Mouse (Mus musculus): Measurements from ENCODE around the gene Slc38a6.

The Slc38a6 gene

DNA sequence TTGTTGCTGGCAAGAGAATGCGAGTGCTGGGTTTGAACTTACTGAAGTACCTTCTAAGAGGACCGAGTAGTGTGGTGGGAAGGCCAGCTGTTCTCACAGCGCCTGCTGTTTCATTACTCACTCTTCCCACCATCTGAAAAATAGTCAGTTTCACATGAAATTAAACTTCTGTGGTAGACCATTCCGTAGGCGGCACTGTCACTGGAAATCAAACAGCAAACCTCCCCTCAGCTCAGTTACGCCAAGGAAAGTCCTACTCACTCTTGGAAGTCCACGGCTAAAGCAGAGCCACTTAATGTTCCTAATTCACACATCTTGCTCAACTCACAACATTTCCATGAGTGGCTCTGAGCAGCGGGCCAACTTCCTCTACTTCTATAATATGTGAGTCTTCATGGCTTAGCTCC is 37.6 kb downstream of the Slc38a6 start:
- DNase-seq (ENCODE audit: low spot score), result peak; percentile 18

GRCm38 (mm10) chr12:73324742-73325141 is 38.2 kb downstream of the Slc38a6 start:
- DNase-seq (ENCODE audit: low spot score), result no peak

GRCm38 (mm10) chr12:73325181-73325580 is 38.6 kb downstream of the Slc38a6 start:
- DNase-seq (ENCODE audit: low spot score), result no peak

DNA sequence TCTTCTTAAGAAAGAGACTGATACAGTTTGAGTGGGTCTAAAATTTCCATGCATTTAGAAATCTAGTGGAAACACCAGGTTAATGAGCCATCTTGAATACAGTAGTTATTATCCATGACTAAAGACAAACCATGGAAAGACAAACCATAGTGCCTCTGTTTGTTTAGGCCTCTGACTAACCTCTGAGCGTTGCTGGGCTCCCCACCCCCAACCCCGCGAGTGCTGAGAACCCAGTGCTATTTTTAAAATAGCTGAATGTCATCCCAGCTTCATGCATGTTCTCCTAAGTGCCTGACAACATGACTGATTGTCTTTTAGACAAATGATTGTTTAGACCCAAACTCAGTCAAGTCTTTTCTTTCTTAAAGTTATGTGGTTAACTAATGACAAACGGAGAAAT is 39.0 kb downstream of the Slc38a6 start:
- DNase-seq (ENCODE audit: low spot score), result no peak

- DNase-seq (ENCODE audit: low spot score), result no peak
Observed at GRCm38 (mm10) chr12:73327381-73327780, 40.8 kb downstream of the Slc38a6 start.

DNA sequence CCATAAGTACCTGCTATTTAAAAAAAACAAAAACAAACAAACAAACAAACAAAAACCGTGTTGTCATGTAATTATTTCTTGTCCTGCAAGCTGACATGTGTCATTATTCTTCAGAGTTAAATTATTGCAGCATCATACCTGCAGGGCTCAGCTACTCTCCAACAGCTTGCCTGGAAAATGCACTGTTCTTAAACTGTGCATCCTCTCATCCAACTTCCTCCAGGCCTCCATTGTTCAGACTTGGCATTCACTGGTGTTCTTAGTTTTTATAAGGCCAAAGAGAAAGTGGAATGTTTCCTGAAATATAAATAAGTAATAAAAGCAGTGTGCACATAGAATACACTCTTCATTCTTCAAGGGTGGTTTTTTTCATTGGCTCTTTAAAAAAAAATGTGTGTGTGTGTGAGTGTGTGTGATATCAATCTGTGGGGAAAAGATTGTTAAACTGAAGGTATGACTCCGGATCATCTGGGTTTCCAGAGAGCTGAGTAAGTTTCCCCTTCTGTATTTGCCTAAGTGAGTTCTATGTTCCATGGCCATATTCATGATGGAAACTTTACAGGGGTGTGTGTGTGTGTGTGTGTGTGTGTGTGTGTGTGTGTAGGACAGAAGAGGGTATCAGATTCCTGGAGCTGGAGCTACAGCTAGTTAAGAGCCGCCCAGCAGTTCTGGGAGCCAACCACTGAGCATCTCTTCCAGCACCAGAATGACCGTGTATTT is 42.0 kb downstream of the Slc38a6 start:
- no peak for DNase-seq (ENCODE audit: low spot score)

DNA sequence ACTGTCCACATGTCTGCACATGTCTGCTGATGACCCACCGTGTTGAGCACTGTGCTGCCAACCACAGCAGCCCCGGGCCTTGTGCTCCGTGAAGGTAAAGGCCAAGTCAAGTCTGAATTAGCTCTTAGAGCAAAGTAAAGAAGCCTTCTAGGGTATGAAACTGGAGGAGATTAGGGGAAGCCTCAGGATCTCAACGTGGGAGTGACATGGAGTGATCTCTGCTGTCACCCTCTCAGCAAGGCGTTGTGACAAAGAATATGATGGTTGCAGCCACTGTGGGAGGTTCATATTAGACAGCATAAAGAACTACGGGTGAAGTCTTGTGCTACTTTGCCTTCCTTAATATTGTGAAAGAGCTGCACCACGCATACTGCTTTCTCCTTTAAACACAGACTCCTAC is 43.7 kb downstream of the Slc38a6 start:
- DNase-seq (ENCODE audit: low spot score), result no peak

- no peak for DNase-seq (ENCODE audit: low spot score)
Observed at GRCm38 (mm10) chr12:73332701-73333100, 46.1 kb downstream of the Slc38a6 start.

- DNase-seq (ENCODE audit: low spot score), result no peak
Observed at GRCm38 (mm10) chr12:73334051-73334551, 47.5 kb downstream of the Slc38a6 start.

DNA sequence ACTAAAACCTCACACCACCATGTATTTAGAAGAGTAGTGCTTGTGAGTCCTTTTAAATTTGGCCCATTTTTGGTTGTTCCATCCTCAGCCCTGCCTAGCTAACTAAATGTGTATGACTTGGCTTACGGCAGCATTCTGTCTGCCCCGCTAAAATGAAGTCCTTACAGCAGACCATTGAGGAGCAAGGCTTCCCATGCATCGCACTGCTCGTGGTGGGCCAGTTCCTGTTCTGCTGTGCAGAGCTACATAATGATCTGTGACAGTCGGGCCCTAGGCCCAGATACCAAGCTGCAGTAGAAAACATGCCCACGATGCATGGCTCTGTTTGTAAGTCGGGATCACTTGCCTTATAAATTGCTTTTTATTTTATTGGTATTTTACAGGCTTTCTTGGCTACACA is 50.5 kb downstream of the Slc38a6 start:
- DNase-seq (ENCODE audit: low spot score), result no peak

DNA sequence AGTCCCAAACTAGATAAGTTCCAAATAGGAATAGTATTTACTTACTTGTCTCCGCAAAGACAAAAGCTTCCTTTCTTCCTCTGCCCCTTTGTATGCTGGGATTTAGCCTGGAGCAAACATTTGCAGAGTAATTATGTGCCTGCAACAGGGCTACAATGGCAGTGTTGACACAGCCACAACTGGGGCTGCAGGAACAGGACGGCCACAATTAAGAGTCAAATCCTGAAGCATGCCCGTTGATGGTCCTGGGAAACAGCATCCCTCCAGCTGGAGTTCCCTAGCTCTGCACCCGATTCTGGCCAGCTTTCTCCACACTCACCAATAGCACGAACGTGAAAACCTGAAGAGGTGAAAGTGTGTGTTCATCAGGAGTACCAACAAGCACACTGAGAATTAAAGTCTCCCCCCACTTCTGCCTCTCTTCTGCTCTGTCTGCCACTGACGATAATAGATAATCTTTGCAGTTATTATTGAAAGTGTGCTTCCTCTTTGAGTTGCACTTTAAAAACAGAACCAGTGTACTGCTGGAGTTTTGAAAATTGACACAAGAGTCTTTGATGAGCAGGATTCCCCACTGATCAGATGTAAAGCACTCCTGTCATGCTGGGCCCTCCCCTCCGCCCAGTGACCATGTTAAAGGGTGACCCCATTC is 54.2 kb downstream of the Slc38a6 start:
- DNase-seq (ENCODE audit: low spot score), result no peak

GRCm38 (mm10) chr12:73341703-73342663 is 55.4 kb downstream of the Slc38a6 start:
- no peak for DNase-seq (ENCODE audit: low spot score)

DNA sequence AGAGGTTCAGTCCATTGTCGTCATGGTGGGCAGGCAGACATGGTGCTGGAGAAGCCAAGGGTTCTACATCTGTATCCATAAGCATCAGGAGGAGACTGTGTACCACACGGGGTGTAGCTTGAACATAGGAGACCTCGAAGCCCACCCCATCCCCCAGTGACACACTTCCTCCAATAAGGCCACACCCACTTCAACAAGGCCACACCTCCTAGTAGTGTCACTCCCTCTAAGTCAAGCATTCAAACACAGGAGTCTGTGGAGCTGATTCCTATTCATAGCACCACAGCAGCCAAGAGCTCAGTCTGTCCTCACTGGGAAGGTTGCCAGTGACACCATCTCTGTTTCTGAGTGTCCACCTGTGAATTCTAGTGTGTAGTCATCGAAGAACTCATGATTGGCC is 57.7 kb downstream of the Slc38a6 start:
- no peak for DNase-seq (ENCODE audit: low spot score)

- DNase-seq (ENCODE audit: low spot score), result no peak
Observed at GRCm38 (mm10) chr12:73345157-73345556, 58.6 kb downstream of the Slc38a6 start.

DNA sequence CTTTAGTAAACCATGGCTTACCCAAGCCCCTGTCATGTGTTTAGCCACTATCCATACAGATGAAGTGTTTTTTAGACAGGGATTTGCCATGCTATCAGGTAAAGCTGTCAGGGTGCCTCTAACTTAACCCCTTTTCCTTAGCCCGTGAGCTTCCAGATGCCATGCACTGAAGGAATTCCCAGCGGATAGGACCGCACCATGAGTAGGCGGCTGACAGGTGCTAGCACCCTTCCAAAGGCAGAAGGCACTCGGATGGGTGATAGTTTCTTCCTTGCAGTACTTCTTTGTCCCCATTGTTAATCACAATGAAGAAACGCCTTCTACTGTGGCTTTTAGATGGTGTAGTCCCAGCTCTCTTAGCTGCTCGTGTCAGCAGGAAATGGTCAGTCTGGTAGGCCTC is 60.6 kb downstream of the Slc38a6 start:
- DNase-seq (ENCODE audit: low spot score), result no peak

DNA sequence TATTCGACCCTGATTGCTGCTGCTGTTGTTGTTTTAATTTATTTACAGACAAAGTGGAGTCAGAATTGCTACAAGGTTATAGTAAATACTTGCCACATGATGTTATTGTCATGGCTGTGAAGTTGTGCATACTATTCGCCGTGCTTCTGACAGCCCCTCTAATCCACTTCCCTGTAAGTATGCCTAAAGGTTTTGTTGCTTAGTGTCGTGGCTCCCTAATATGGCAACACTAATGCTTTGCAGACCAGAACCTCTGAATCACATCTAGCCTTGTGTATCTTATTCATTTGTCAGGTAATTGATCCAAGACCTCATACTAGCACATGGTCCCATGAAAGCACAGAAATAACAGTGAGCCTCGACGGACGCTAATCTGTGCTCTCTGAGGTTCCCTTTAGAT is 63.9 kb downstream of the Slc38a6 start:
- DNase-seq (ENCODE audit: low spot score), result no peak

GRCm38 (mm10) chr12:73350982-73351381 is 64.4 kb downstream of the Slc38a6 start:
- no peak for DNase-seq (ENCODE audit: low spot score)

- no peak for DNase-seq (ENCODE audit: low spot score)
Observed at GRCm38 (mm10) chr12:73351746-73352145, 65.2 kb downstream of the Slc38a6 start.

DNA sequence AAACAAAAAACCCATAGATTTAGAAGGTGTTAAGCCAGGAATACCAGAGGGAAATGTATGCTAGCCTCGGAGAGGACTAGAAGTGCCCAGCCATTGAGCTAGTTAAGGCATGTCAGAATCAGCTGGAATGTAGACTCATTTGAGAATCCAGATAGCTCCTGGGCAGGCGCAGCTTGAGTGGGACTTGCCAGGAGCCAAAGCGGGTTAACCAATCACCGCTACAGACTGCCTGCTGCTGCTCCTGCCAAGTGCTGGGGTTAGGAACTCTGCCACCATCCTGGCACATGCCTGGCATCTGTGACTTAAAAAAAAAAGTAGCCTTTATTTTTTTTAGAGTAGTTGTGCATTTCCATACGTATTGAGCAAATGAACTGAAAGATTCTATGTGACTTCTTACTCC is 66.8 kb downstream of the Slc38a6 start:
- DNase-seq (ENCODE audit: low spot score), result no peak

GRCm38 (mm10) chr12:73354521-73354920 is 67.9 kb downstream of the Slc38a6 start:
- no peak for DNase-seq (ENCODE audit: low spot score)

DNA sequence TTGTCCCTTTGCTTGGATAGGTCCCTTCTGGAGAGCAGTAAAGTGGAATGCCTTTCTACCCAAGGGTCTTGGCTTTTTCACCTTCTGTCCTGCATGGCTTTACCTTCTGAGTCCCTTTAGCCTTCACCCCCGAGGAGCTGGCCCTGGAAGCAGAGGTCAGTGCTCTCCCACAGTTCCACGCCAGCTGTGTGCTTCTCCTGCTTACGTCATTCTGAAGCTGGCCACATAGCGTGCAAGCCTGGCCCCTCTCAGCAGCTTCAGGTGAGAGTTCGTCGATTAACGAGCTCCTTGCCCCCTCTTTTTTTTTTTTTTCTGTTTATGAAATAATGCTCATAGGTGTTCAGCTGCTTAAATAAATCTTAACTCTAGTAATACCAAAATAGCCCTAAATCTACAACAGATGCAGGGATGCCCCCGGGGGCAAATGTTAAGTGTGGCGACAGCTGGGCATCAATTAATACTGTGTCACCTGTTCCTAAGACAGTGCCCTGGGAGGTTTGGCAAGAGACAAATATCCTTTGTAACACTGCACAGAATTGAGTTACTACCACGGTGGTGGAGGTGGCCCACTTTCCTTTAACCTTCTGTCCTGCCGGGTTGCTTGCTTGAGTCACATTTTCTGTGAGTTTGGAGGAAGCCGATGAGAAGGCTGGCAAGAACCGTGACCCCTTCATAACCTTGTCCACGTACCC is 68.7 kb downstream of the Slc38a6 start:
- DNase-seq (ENCODE audit: low spot score), result no peak

- DNase-seq (ENCODE audit: low spot score), result no peak
Observed at GRCm38 (mm10) chr12:73356696-73357095, 70.1 kb downstream of the Slc38a6 start.
